Mouse (Mus musculus) liver, embryonic 14.5 days (tissue): ENCODE measurements at regions not wholly inside any gene's neighbourhood (a gene's known extent, or its start where the extent isn't known, plus 50 kb on each side); places are given as distances from the start of the nearest gene placed in this dataset.
"Not testable (repeated sequence)": the region's sequence is repeated elsewhere in the genome, so short reads cannot be mapped to it uniquely, and the experiment has no call there.

Experiments
- CTCF ChIP-seq: IDR thresholded peaks from 2 replicates; pipeline ENCODE4 v1.5.1; 2016; ENCODE audit warnings: antibody characterized with exemption, low read depth, control low read depth
- EP300 ChIP-seq: IDR thresholded peaks from 2 replicates; pipeline ENCODE4 v1.6.1; 2016; ENCODE audit warnings: antibody characterized with exemption, low read depth

GRCm38 (mm10) chrX:94796845-94797244 lies 72.5 kb downstream of the Zxdb start:
- TF ChIP-seq EP300, CTCF: not testable (repeated sequence)
